Mouse (Mus musculus): Measurements from ENCODE around the gene Cirbp. TPM values are rescaled to one million over a fixed set of nuclear protein-coding genes. Genes with fewer than 3 reads are reported as not detected.

Gene Cirbp
- total RNA-seq (2023): 214 to 244 TPM (median 231 TPM) in 4 replicates

DNA sequence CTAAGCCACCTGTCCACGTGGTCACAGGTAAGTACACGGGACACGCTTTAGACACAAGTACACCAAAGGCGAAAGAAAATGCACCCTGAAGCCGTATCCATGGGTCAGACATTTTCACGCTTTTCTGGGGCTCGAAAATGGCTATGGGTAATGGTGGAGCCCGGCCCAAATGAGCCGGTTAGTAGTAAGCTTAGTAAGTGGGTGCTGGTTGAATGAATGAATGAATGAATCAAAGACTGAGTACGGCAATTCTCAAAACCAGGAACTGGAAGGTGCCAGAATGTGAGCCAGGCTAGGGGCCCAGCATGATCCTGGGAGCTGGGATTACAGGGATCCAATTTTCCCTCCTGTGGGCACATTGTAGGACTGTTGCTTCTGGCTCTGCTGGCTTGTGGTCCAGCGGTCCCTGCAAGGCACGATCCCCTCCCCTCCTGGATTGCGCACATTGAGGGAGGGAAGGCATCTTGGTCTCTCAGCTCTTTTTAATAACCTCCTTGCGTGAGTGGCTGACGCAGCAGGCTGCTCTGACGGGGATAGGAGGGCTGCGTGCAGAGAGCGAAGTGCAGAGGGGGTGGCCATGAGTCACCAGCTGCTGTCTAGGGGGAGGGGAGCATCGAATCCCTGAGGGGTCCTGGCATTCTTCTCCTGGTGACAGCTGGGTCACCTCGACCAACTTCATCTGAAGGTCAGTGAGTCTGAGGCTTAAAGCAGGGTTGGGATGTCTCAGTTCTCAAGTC is at the start of gene Cirbp:
Gene Cirbp, plus strand, starts transcription at position 594 of the 737 bp plus-strand sequence.

DNA sequence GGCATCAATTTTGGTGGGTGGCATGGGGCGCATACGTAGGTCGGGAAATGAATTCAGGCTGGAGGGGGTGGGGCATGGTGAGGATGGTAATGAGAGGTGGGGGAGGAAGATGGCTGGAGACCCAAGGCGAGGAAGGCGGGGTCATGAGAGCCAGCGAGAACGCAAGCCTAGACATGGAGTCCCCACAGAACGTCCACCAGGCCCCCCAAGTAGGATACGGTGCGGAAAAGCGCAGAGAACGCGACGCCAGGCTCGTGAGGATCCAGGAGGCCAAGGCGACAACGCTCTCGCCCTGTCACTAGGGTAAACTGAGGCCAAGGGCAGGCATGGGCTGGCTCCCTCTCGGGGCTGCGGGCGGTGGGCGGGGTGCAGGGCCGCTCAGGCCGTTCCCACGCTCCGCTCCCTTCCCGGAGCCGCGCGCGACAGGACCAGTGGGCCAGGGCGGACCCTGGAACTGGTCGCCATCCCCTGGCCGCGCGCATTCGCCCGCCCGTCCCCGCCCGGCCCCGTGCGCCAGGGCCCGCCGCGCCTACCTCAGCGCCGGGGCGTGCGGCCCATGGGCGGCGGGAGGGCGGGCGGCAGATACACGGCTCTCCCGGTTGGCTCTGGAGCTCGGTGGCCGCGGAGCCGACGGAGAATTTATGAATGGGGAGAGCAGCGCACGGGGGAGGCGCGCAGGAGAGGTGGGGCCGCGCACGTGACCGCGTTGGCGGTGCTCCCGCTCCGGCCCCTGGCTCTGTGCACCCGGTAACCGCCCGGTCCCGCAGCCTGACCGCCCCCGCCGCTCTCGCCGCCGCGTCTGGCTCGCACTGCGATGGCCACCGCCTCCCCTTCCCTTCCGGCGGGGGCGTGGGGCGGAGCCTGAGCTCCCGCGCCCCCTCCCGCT is 27.0 kb upstream of the Cirbp start, which contains the start of gene Atp5d:
Gene Atp5d, plus strand, starts transcription at position 80 of the 886 bp plus-strand sequence.

GRCm38 (mm10) chr10:80140666-80141035 is 25.1 kb upstream of the Cirbp start, which contains the start of gene Cbarp:
TSS of gene Cbarp (minus strand) at chr10:80140835.

GRCm38 (mm10) chr10:80147719-80148601 is 17.8 kb upstream of the Cirbp start, which contains the start of gene Midn:
TSS of gene Midn (plus strand) at chr10:80148272.

GRCm38 (mm10) chr10:80172527-80173292 is 6.9 kb downstream of the Cirbp start, which contains the start of gene 1600002K03Rik:
TSS of gene 1600002K03Rik (plus strand) at chr10:80172944.

DNA sequence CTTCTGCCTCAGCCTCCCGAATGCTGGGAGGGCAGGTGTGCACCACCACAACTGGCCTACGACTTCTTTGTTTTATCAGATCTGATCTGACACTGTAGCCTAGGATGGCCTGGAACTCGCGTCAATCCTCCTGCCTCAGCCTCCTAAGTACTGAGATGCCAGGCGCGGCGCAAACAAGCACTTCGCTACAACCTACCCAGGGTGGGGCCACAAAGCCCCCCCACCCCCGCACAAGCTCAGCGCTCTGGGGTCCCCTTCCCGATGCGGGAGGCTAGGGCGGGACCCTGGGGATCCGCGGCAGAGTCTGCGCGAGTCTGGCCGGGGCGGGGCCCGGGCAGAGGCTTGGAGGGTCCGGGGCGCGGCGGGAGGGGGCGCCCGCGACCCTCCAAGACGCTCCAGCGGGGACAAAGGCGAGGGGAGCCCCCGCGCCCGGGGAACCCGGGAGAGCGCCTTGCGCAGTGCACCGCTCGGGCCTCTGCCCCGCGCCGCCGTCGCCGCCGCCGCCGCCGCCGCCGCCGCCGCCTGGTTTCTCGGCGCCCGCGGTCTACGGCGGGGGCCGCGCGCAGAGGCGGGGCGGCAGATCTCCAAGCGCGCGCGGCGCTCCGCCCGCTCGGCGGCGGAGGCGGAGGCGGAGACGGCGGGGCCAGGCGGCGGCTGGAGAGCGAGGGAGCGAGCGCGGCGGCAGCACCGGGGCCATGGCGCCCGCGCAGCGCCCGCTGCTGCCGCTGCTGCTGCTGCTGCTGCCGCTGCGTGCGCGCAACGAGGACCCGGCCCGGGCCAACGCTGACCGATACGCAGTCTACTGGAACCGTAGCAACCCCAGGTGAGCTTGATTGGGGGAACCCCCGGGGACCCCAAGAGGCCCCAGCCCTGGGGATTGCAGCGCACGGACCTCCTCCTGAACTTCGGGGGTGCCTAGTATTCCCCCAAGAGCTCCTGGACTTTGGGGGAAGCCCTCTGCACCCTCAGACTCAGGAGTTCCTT is 13.6 kb downstream of the Cirbp start, which contains the start of gene Efna2:
Gene Efna2, plus strand, starts transcription at position 415 of the 984 bp plus-strand sequence.

Other genes with a start within 250 kb of the Cirbp start
- gene Kiss1r, start 249.0 kb upstream of the Cirbp start, total RNA-seq (2023): 0.39 to 0.63 TPM (median 0.47 TPM) in 4 replicates
- gene R3hdm4, start 244.8 kb upstream of the Cirbp start, total RNA-seq (2023): 94.1 to 105 TPM (median 98.7 TPM) in 4 replicates
- 32.5 to 39.9 TPM (median 35.7 TPM) in 4 replicates for gene Arid3a, start 238.9 kb upstream of the Cirbp start, total RNA-seq (2023)
- gene Wdr18, start 205.8 kb upstream of the Cirbp start, total RNA-seq (2023): 46.0 to 52.3 TPM (median 48.3 TPM) in 4 replicates
- not detected in 4 replicates for gene Grin3b, start 195.3 kb upstream of the Cirbp start, total RNA-seq (2023)
- 163 to 175 TPM (median 163 TPM) in 4 replicates for gene Tmem259, start 181.7 kb upstream of the Cirbp start, total RNA-seq (2023)
- gene Cnn2, start 177.4 kb upstream of the Cirbp start, total RNA-seq (2023): 329 to 335 TPM (median 331 TPM) in 4 replicates
- gene Abca7, start 169.5 kb upstream of the Cirbp start, total RNA-seq (2023): 51.7 to 55.6 TPM (median 53.3 TPM) in 4 replicates
- 482 to 540 TPM (median 503 TPM) in 4 replicates for gene Arhgap45, start 149.3 kb upstream of the Cirbp start, total RNA-seq (2023)
- gene Polr2e, start 126.2 kb upstream of the Cirbp start, total RNA-seq (2023): 82.2 to 90.7 TPM (median 85.7 TPM) in 4 replicates
- gene Gpx4, start 118.8 kb upstream of the Cirbp start, total RNA-seq (2023): 108 to 159 TPM (median 123 TPM) in 4 replicates
- gene Sbno2, start 60.4 kb upstream of the Cirbp start, total RNA-seq (2023): 116 to 127 TPM (median 121 TPM) in 4 replicates
- 170 to 186 TPM (median 178 TPM) in 4 replicates for gene Stk11, start 50.2 kb upstream of the Cirbp start, total RNA-seq (2023)
- 168 to 193 TPM (median 182 TPM) in 4 replicates for gene Atp5d, start 27.4 kb upstream of the Cirbp start, total RNA-seq (2023)
- 7.3 to 8.8 TPM (median 7.8 TPM) in 4 replicates for gene Cbarp, start 25.1 kb upstream of the Cirbp start, total RNA-seq (2023)
- 142 to 170 TPM (median 154 TPM) in 4 replicates for gene Midn, start 17.7 kb upstream of the Cirbp start, total RNA-seq (2023)
- 12.6 to 18.2 TPM (median 14.1 TPM) in 4 replicates for gene 1600002K03Rik, start 7.0 kb downstream of the Cirbp start, total RNA-seq (2023)
- gene Efna2, start 13.5 kb downstream of the Cirbp start, total RNA-seq (2023): not detected in 4 replicates
- gene Mum1, start 60.4 kb downstream of the Cirbp start, total RNA-seq (2023): 55.6 to 64.3 TPM (median 56.8 TPM) in 4 replicates
- 80.4 to 105 TPM (median 90.1 TPM) in 4 replicates for gene Ndufs7, start 83.1 kb downstream of the Cirbp start, total RNA-seq (2023)
- gene Gamt, start 95.0 kb downstream of the Cirbp start, total RNA-seq (2023): 1.7 to 2.7 TPM (median 2.4 TPM) in 4 replicates
- 143 to 153 TPM (median 147 TPM) in 4 replicates for gene Dazap1, start 95.5 kb downstream of the Cirbp start, total RNA-seq (2023)
- 2,767 to 2,923 TPM (median 2,836 TPM) in 4 replicates for gene Rps15, start 126.5 kb downstream of the Cirbp start, total RNA-seq (2023)
- 0.16 to 0.32 TPM (median 0.26 TPM) in 4 replicates for gene Apc2, start 130.0 kb downstream of the Cirbp start, total RNA-seq (2023)
- 19.7 to 26.5 TPM (median 23.9 TPM) in 4 replicates for gene 2310011J03Rik, start 154.6 kb downstream of the Cirbp start, total RNA-seq (2023)
- 0.52 to 1.6 TPM (median 1.2 TPM) in 4 replicates for gene Pcsk4, start 163.5 kb downstream of the Cirbp start, total RNA-seq (2023)
- 0.48 TPM in 1 of 4 replicates, not detected in the others for gene Reep6, start 164.0 kb downstream of the Cirbp start, total RNA-seq (2023)
- gene Adamtsl5, start 182.4 kb downstream of the Cirbp start, total RNA-seq (2023): not detected in 4 replicates
- gene Plk5, start 190.5 kb downstream of the Cirbp start, total RNA-seq (2023): not detected in 4 replicates
- 6.8 to 10.3 TPM (median 7.9 TPM) in 4 replicates for gene Mex3d, start 221.7 kb downstream of the Cirbp start, total RNA-seq (2023)
- 92.0 to 97.5 TPM (median 95.4 TPM) in 4 replicates for gene Mbd3, start 233.6 kb downstream of the Cirbp start, total RNA-seq (2023)
- 62.3 to 65.7 TPM (median 62.6 TPM) in 4 replicates for gene Uqcr11, start 240.8 kb downstream of the Cirbp start, total RNA-seq (2023)